Mouse (Mus musculus) neural tube, embryonic 14.5 days (tissue): ENCODE data around the gene Mycn. TPM values are rescaled to one million over a fixed set of nuclear protein-coding genes. Genes with fewer than 3 reads are reported as not detected.

ENCODE experiments used
- ATAC-seq: fragments of 200-750 bp; cut with Nextera tagmentation; 2 replicates; pipeline ENCODE4 v1.8.0; 2017; ENCODE audit warnings: low read depth, mild to moderate bottlenecking, moderate TSS enrichment, moderate library complexity
- H3K27ac ChIP-seq: fragments of 300-500 bp; sonication (generic); 2 replicates; pipeline ENCODE4 v1.5.1; 2014; ENCODE audit warnings: low read depth, mild to moderate bottlenecking, control low read depth, low read length, moderate library complexity, mixed read lengths
- H3K27me3 ChIP-seq: fragments of 300-500 bp; sonication (generic); 2 replicates; pipeline ENCODE4 v1.6.1; 2014; ENCODE audit warnings: low read length; ENCODE audit not compliant: control insufficient read depth, insufficient read depth
- H3K36me3 ChIP-seq: fragments of 300-500 bp; sonication (generic); 2 replicates; pipeline ENCODE4 v1.6.1; 2014; ENCODE audit warnings: low read length, mixed read lengths; ENCODE audit not compliant: control insufficient read depth, insufficient read depth
- H3K4me1 ChIP-seq: fragments of 300-500 bp; sonication (generic); 2 replicates; pipeline ENCODE4 v1.6.1; 2014; ENCODE audit warnings: low read length; ENCODE audit not compliant: control insufficient read depth, insufficient read depth
- H3K4me2 ChIP-seq: fragments of 300-500 bp; sonication (generic); 2 replicates; pipeline ENCODE4 v1.6.1; 2014; ENCODE audit warnings: mild to moderate bottlenecking, low read depth, low read length, control low read depth
- H3K4me3 ChIP-seq: fragments of 300-500 bp; sonication (generic); 2 replicates; pipeline ENCODE4 v1.5.1; 2014; ENCODE audit warnings: low read depth, low read length, control low read depth, mixed read lengths
- H3K9ac ChIP-seq: fragments of 300-500 bp; sonication (generic); replicated peaks from 2 replicates; pipeline ENCODE4 v1.6.1; 2014; ENCODE audit warnings: low read depth, mild to moderate bottlenecking, control low read depth, low read length, mixed read lengths
- H3K9me3 ChIP-seq: fragments of 300-500 bp; sonication (generic); 2 replicates; pipeline ENCODE4 v1.6.1; 2016; ENCODE audit warnings: low read length; ENCODE audit not compliant: control insufficient read depth
- WGBS: fragments of 180-500 bp; shearing (Covaris S2); extraction: QIAGEN DNeasy Blood & Tissue Kit; methylation state at CpG from one replicate; pipeline ENCODE4 v1.1.7; 2014; 5-methylcytosine and 5-hydroxymethylcytosine counted together
- polyA plus RNA-seq: library from polyadenylated mRNA; unstranded; fragments of >200 nt; fragmentation: Nextera tagmentation; extraction: Ambion mirVana; gene quantifications from 2 replicates; pipeline ENCODE4 v1.2.1, GENCODE M21; 2014

Gene Mycn
- polyA plus RNA-seq, 1 experiment from 2014 or later: 38.6 TPM

DNA sequence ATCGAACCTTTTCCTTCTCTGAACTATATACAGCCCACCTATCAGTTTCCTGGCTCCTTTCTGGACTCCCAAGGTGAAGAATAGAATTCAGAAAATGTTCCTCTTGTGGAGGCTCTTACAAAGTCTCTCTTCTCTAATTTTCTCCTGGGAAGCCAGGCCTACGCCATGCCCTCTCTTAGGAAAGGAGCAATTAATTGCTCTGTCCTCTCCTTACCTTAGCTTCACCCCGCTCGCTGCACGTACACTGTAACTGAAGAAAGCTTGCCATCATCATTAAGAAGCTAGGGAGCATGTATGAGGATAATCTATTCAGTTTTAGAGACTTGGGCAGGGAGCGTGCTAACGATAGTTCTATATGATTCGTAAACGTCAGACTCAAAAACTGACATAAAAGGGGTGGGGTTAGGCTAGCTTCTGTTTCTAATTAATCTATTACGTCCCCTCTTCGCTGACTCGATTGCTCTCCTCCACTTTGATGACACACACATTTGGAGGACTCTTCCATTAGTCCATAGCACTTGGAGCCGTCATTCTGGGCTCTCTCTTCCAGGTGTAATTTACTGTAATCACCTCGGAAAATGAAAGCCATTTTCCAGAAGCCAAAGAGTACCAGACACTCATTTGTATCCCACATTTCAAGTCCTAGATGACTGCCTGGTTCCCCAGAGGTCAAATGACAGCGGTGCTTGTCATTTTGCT, 55.4 kb downstream of the Mycn start:
- ATAC-seq: no peak
- H3K27ac ChIP-seq: no peak overlapping the region
- WGBS: 66% methylated on average over 15 of the region's 15 CpGs

More for the DNA sequence above, 55.4 kb downstream of the Mycn start:
- Histone ChIP-seq H3K4me3 (no peak overlapping the region), H3K9ac (no peak overlapping the region), H3K4me1 (no peaks in the 10 kb centered on the region), H3K9me3 (no peaks in the 10 kb centered on the region), H3K4me2 (no peak overlapping the region), H3K36me3 (no peaks in the 10 kb centered on the region), H3K27me3 (no peaks in the 10 kb centered on the region)
